Mouse (Mus musculus): Measurements from ENCODE around the gene Gria4. TPM values are rescaled to one million over a fixed set of nuclear protein-coding genes. Genes with fewer than 3 reads are reported as not detected.

Gene Gria4
- total RNA-seq, 2 experiments from 2014 or later = 0.86 to 1.0 TPM

Small RNAs within 50 kb of the gene (microRNA-seq; reads per million reads assigned to microRNA genes)
- gene Gm23811 (not detected), gene Gm23992 (not detected)
